Mouse (Mus musculus) heart, embryonic 16.5 days (tissue): Measurements from ENCODE around the gene Svs1. TPM values are rescaled to one million over a fixed set of nuclear protein-coding genes. Genes with fewer than 3 reads are reported as not detected.
"Not testable (repeated sequence)": the region's sequence is repeated elsewhere in the genome, so short reads cannot be mapped to it uniquely, and the experiment has no call there.

Experiments used
- ATAC-seq: fragments of 200-750 bp; cut with Nextera tagmentation; replicated peaks from 2 replicates; pipeline ENCODE4 v1.8.0; 2017; ENCODE audit warnings: moderate number of reproducible peaks; ENCODE audit not compliant: insufficient read depth, low FRiP score; ENCODE audit errors: extremely low read depth
- H3K27ac ChIP-seq: fragments of 300-500 bp; sonication (generic); 2 replicates; pipeline ENCODE4 v1.5.1; 2014; ENCODE audit warnings: mild to moderate bottlenecking, low read length, control low read depth, moderate library complexity
- H3K27me3 ChIP-seq: fragments of 300-500 bp; sonication (generic); 2 replicates; pipeline ENCODE4 v1.6.1; 2014; ENCODE audit warnings: low read length, mixed read lengths; ENCODE audit not compliant: control insufficient read depth, insufficient read depth
- H3K36me3 ChIP-seq: fragments of 300-500 bp; sonication (generic); 2 replicates; pipeline ENCODE4 v1.6.1; 2014; ENCODE audit not compliant: control insufficient read depth, insufficient read depth
- H3K4me1 ChIP-seq: fragments of 300-500 bp; sonication (generic); 2 replicates; pipeline ENCODE4 v1.6.1; 2014; ENCODE audit warnings: low read length, mixed read lengths; ENCODE audit not compliant: control insufficient read depth, insufficient read depth
- H3K4me2 ChIP-seq: fragments of 300-500 bp; sonication (generic); 2 replicates; pipeline ENCODE4 v1.6.1; 2014; ENCODE audit warnings: low read depth, mild to moderate bottlenecking, control low read depth, low read length
- H3K4me3 ChIP-seq: fragments of 300-500 bp; sonication (generic); 2 replicates; pipeline ENCODE4 v1.5.1; 2014; ENCODE audit warnings: mild to moderate bottlenecking, control low read depth, low read length
- H3K9ac ChIP-seq: fragments of 300-500 bp; sonication (generic); 2 replicates; pipeline ENCODE4 v1.6.1; 2014; ENCODE audit warnings: low read length, control low read depth
- H3K9me3 ChIP-seq: fragments of 300-500 bp; sonication (generic); replicated peaks from 2 replicates; pipeline ENCODE4 v1.6.1; 2016; ENCODE audit warnings: low read length; ENCODE audit not compliant: control insufficient read depth
- WGBS: fragments of 180-500 bp; shearing (Covaris S2); extraction: QIAGEN DNeasy Blood & Tissue Kit; methylation state at CpG from one replicate; pipeline ENCODE4 v1.1.7; 2014; 5-methylcytosine and 5-hydroxymethylcytosine counted together
- polyA plus RNA-seq: library from polyadenylated mRNA; unstranded; fragments of >200 nt; fragmentation: Nextera tagmentation; extraction: Ambion mirVana; gene quantifications from 2 replicates; pipeline ENCODE4 v1.2.1, GENCODE M21; 2015

Gene Svs1
- polyA plus RNA-seq, 1 experiment from 2014 or later = not detected

DNA sequence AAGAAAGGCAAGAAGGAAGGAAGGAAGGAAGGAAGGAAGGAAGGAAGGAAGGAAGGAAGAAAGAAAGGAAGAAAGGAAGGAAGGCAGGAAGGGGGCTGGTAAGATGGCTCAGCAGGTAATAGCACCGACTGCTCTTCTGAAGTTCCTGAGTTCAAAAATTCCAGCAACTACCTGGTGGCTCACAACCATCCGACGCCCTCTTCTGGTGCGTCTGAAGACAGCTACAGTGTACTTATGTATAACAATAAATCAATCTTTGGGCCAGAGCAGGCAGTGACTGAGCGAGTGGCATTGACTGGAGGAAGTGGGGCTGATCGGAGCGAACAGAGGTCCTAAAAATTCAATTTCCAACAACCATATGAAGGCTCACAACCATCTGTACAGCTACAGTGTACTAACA lies 27.5 kb upstream of the Svs1 start:
- H3K27ac ChIP-seq, H3K4me3 ChIP-seq, H3K36me3 ChIP-seq, H3K27me3 ChIP-seq, H3K4me2 ChIP-seq, H3K9ac ChIP-seq, H3K9me3 ChIP-seq, H3K4me1 ChIP-seq, ATAC-seq: not testable (repeated sequence)
- 32% methylated on average over 7 of the region's 7 CpGs for WGBS

DNA sequence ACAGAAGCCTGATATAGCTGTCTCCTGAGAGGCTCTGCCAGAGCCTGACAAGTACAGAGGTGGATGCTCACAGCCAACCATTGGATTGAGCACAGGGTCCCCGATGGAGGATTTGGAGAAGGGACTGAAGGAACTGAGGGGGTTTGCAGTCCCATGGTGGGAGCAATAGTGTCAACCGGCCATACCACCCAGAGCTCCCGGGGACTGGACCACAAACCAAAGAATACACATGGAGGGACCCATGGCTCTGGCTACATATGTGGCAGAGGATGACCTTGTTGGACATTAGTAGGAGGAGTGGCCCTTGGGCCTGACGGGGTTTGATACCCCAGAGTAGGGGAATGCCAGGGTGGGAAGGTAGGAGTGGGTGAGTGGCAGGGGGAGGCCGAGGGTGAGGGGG lies 20.0 kb upstream of the Svs1 start:
- not testable (repeated sequence) for H3K9ac ChIP-seq, H3K9me3 ChIP-seq, H3K27ac ChIP-seq, H3K4me1 ChIP-seq, ATAC-seq, H3K4me2 ChIP-seq, H3K4me3 ChIP-seq, H3K36me3 ChIP-seq, H3K27me3 ChIP-seq
- WGBS = 79% methylated on average over 5 of the region's 5 CpGs

DNA sequence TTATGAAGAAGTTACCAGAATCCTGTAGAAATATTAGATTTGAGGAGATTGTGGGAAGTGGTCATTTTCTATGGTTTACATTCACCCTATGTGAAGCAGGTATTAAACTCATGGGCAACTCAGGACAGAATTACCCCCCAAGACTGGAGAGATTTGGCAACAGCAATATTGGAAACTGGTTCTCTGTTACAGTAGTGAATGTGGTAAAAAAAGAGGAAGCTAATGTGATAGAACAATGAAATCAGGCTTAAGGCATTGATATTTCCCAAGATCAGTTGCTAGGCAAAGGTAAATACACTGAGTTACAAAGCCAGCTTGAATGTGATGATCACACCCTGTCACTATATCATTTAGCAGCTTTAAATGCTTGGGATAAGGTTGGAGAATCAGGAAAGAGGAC lies 18.8 kb upstream of the Svs1 start:
- H3K36me3 ChIP-seq = no peaks in the 10 kb centered on the region
- no peak overlapping the region for H3K9ac ChIP-seq
- no peak for ATAC-seq
- H3K4me1 ChIP-seq = no peaks in the 10 kb centered on the region
- H3K27ac ChIP-seq = no peak overlapping the region
- H3K4me2 ChIP-seq = no peak overlapping the region
- H3K4me3 ChIP-seq = no peak overlapping the region
- no peaks in the 10 kb centered on the region for H3K9me3 ChIP-seq
- H3K27me3 ChIP-seq = no peaks in the 10 kb centered on the region; the same call in 1 of the 2 replicates

DNA sequence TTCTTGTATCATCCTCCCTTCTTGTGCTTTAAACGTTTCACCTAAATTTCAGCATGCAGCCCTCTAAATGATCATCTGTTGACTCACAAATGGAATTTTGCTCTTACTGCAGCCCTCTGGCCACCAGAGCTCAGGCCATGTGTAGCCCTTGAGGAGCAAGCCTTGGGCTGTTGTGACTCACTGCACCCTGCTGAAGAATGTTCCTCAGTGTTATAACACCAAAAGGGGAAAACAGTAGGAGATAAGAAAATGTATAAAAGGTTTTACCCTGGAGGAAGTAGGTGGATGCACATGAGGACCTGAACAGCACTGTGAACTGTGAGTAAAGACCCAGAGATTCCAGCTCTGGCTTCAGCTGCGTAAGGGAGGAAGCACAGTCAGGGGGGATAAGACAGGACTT lies 12.0 kb upstream of the Svs1 start, which contains the start of gene Doxl2:
TSS of gene Doxl2 (plus strand) at position 301 of the 400 bp plus-strand sequence.
- Histone ChIP-seq H3K4me2 (no peak within 1 kb of the TSS), H3K9ac (no peak within 1 kb of the TSS), H3K27ac (no peak within 1 kb of the TSS), H3K4me3 (no peak within 1 kb of the TSS), H3K27me3 (no peaks in the 10 kb centered on the region), H3K9me3 (no peaks in the 10 kb centered on the region), H3K4me1 (no peaks in the 10 kb centered on the region), H3K36me3 (no peaks in the 10 kb centered on the region)
- WGBS = 62% methylated on average over 2 of the region's 2 CpGs
- ATAC-seq = no peak

DNA sequence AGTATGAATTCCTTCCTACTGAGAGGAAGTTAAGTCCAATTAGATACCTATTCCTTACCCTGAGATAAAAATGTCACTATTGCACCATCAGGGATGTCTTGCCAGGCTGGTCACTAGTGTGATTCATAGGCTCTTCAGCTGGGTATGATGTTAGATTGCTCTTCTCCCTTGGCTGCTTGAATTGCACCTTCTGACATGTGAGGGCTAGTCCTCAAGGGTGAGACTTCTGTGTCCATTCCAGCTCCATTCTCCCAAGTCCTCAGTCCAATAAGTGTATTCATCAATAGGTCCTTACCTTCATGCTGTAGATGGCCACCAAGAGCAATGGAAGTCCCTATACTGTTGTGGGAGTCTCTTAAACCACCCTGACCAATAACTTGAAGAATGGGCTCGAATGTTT lies 7.0 kb upstream of the Svs1 start:
- Histone ChIP-seq H3K27me3 (no peaks in the 10 kb centered on the region), H3K9me3 (no peaks in the 10 kb centered on the region), H3K4me2 (no peak overlapping the region), H3K4me3 (no peak overlapping the region), H3K36me3 (no peaks in the 10 kb centered on the region), H3K4me1 (no peaks in the 10 kb centered on the region), H3K9ac (no peak overlapping the region), H3K27ac (no peak overlapping the region)
- 48% methylated on average over 1 of the region's 1 CpGs for WGBS
- ATAC-seq = no peak

DNA sequence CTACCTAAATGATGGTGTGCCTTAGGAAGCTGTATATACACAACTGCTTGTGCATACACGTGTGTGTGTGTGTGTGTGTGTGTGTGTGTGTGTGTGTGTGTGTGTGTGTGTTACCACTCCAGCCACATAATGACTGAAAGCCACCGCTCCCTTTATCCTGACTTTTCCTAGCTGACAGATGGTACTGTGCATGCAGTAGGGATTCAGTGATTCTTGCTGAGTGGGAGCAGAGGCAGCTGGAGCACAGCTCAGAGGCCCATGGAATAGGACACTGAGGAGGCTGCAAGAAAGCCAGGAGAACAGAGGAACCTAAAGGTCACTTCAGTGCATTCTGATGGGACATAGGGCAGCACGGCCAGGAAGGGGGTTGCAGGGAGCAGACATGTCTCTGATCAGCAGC lies 4.4 kb upstream of the Svs1 start:
- H3K9ac ChIP-seq = no peak overlapping the region
- H3K4me3 ChIP-seq = no peak overlapping the region
- H3K4me1 ChIP-seq = no peaks in the 10 kb centered on the region
- no peak for ATAC-seq
- H3K27me3 ChIP-seq = no peaks in the 10 kb centered on the region
- 63% methylated on average over 3 of the region's 3 CpGs for WGBS
- no peaks in the 10 kb centered on the region for H3K36me3 ChIP-seq
- no peak overlapping the region for H3K27ac ChIP-seq
- H3K9me3 ChIP-seq = no peaks in the 10 kb centered on the region
- H3K4me2 ChIP-seq = no peak overlapping the region

DNA sequence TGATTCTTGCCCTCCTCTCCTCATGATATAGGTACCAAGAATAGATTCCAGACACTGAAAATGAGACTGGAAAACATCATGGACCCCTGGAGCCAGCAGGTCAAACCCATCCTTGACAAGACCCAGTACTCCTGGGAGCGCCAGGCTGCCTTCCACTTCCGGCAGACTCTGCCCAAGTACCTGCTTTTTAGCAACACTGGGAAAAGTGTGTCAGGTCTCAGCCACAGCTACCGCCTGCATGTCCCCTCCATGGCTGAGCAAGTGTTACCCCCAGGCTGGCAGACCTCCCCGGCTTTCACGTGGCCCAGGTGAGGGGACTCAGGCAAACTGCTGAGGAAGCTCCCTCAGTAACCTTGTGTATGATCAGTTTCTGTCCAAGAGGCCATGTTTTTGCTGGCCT lies 3.3 kb downstream of the Svs1 start:
- no peak overlapping the region for H3K4me3 ChIP-seq
- no peaks in the 10 kb centered on the region for H3K27me3 ChIP-seq
- no peaks in the 10 kb centered on the region for H3K9me3 ChIP-seq
- no peak overlapping the region for H3K27ac ChIP-seq
- ATAC-seq = no peak
- 85% methylated on average over 5 of the region's 5 CpGs for WGBS
- H3K36me3 ChIP-seq = no peaks in the 10 kb centered on the region
- H3K4me1 ChIP-seq = no peaks in the 10 kb centered on the region
- no peak overlapping the region for H3K4me2 ChIP-seq
- H3K9ac ChIP-seq = no peak overlapping the region

DNA sequence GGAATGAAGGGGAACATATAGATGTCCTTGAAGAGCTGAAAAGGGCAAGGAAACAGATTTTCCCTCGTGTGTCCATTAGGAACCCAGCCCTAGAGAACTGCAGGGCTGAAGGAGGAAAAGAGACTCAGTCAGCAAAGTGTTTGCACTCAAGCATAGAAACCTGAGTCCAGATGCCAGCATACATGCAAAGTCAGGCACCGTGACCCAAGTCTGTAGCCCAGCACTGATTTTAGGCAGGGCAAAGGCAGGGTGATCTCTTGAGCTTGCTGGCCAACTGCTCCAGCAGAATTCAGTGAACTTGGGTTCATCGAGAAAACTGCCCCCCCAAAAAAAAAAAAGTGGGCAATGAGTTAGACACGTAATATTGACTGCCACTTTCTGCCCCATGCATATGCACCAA lies 5.3 kb downstream of the Svs1 start:
- H3K9me3 ChIP-seq = no peaks in the 10 kb centered on the region
- H3K4me1 ChIP-seq = no peaks in the 10 kb centered on the region
- no peak overlapping the region for H3K4me3 ChIP-seq
- 71% methylated on average over 4 of the region's 4 CpGs for WGBS
- H3K27me3 ChIP-seq = no peaks in the 10 kb centered on the region
- no peak overlapping the region for H3K4me2 ChIP-seq
- H3K9ac ChIP-seq = no peak overlapping the region
- no peaks in the 10 kb centered on the region for H3K36me3 ChIP-seq
- ATAC-seq = no peak
- H3K27ac ChIP-seq = no peak overlapping the region

DNA sequence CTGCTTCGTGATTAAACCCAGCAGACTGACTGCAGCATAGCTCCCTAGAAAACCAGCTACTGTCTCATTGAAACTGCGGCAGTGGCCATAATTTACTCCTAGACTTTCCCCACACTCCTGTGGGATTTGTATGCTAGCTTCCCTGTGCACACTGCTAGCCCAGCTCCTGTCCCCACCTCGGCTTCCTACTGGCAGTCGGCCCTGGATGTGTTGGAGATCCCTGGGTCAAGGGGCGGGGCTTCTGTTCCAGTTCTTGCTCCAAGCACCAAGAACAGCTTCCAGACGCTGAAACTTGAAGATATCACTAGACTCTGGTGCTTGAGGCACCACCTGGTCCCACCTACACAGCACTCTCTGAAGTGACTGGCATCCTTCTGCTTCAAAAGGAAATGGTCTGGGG lies 11.5 kb downstream of the Svs1 start:
- Histone ChIP-seq H3K9me3 (no peaks in the 10 kb centered on the region), H3K4me3 (no peak overlapping the region), H3K4me1 (no peaks in the 10 kb centered on the region), H3K27me3 (no peaks in the 10 kb centered on the region), H3K9ac (no peak overlapping the region), H3K27ac (no peak overlapping the region), H3K4me2 (no peak overlapping the region), H3K36me3 (no peaks in the 10 kb centered on the region)
- no peak for ATAC-seq
- WGBS = 47% methylated on average over 6 of the region's 6 CpGs

DNA sequence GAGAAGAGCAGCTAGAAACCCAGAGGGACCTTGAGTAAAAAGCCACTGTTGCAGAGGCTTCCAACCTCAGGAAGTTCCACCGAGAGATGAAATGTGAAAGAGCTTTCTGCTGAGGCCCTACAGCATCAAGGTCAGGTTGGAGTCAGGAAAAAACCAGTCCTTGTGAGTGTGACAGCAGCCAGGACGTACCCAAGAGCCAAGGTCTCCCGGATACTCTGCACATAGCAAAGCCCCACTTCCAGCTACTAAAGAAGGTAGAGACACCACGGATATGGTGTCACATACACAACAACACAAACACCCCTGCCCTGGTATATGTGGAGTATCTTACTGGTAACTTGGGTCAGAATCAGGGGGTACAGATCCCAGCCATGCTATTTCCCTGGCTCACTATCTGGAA lies 12.1 kb downstream of the Svs1 start:
- H3K4me3 ChIP-seq = no peak overlapping the region
- H3K4me2 ChIP-seq = no peak overlapping the region
- ATAC-seq = no peak
- H3K9me3 ChIP-seq = no peaks in the 10 kb centered on the region
- WGBS = 80% methylated on average over 4 of the region's 4 CpGs
- H3K9ac ChIP-seq = no peak overlapping the region
- no peaks in the 10 kb centered on the region for H3K36me3 ChIP-seq
- H3K4me1 ChIP-seq = no peaks in the 10 kb centered on the region
- H3K27ac ChIP-seq = no peak overlapping the region
- H3K27me3 ChIP-seq = no peaks in the 10 kb centered on the region
